Mouse (Mus musculus) midbrain, embryonic 10.5 days (tissue): ENCODE data around the gene Ksr1. TPM values are rescaled to one million over a fixed set of nuclear protein-coding genes. Genes with fewer than 3 reads are reported as not detected.
"Not testable (repeated sequence)": the region's sequence is repeated elsewhere in the genome, so short reads cannot be mapped to it uniquely, and the experiment has no call there.

ENCODE experiments used
- DNase-seq: peaks from one replicate; pipeline ENCODE4 v3.0.0-alpha.2; 2017; ENCODE audit warnings: low spot score
- H3K27ac ChIP-seq: fragments of 300-500 bp; sonication (generic); replicated peaks from 2 replicates; pipeline ENCODE4 v1.5.1; 2016; ENCODE audit warnings: mild to moderate bottlenecking
- H3K27me3 ChIP-seq: fragments of 300-500 bp; sonication (generic); 2 replicates; pipeline ENCODE4 v1.6.1; 2016; ENCODE audit warnings: low read depth, mild to moderate bottlenecking; ENCODE audit not compliant: poor library complexity, severe bottlenecking
- H3K36me3 ChIP-seq: fragments of 300-500 bp; sonication (generic); 2 replicates; pipeline ENCODE4 v1.6.1; 2016; ENCODE audit warnings: mild to moderate bottlenecking, moderate library complexity
- H3K4me1 ChIP-seq: fragments of 300-500 bp; sonication (generic); 2 replicates; pipeline ENCODE4 v1.6.1; 2016
- H3K4me3 ChIP-seq: fragments of 300-500 bp; sonication (generic); 2 replicates; pipeline ENCODE4 v1.5.1; 2016; ENCODE audit warnings: mild to moderate bottlenecking, moderate library complexity
- H3K9me3 ChIP-seq: fragments of 300-500 bp; sonication (generic); replicated peaks from 2 replicates; pipeline ENCODE4 v1.6.1; 2016; ENCODE audit warnings: mild to moderate bottlenecking
- WGBS: fragments of 180-500 bp; shearing (Covaris S2); methylation state at CpG from one replicate; pipeline ENCODE4 v1.1.7; 2016; 5-methylcytosine and 5-hydroxymethylcytosine counted together
- polyA plus RNA-seq: library from polyadenylated mRNA; unstranded; fragments of >200 nt; fragmentation: Nextera tagmentation; extraction: Ambion mirVana; gene quantifications from 2 replicates; pipeline ENCODE4 v1.2.1, GENCODE M21; 2016

Ksr1 gene
- polyA plus RNA-seq, 1 experiment from 2014 or later: 1.7 TPM

DNA sequence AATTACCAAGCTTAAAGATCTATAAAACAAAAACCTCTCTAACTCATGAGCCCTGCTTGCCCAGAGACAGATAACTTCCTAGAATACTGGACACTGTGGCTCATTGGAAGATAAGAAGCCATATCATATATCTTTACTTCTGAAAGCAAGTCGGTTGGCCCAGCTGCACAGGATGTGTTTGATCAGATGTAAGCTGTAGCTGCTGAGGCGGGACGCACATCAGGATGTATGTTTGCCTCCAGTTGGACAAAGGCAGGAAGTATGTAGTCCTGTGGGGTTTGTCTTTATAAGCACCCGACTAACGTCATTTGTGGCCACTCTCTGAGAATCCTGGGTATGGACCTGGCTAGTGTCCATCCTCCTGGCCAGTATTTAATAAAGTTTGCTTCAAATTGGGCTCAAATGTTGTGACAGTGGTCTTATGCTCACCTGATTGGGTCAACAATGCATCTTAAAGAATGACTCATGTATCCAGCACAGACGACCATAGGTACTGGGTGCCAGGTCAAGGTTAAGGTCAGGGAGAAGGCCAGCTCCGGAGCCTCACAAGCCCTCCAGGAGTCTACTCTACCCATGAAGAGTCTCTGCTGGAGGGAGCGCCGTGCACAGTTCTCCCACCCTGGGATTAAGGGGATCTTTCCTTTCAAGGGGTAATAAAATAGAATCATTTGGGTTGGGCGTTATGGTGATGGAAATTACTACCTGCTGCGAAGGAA lies 143.0 kb downstream of the Ksr1 start:
- no peaks in the 10 kb centered on the region for H3K27me3 ChIP-seq
- no peak overlapping the region for H3K27ac ChIP-seq
- no peak for DNase-seq
- no peaks in the 10 kb centered on the region for H3K9me3 ChIP-seq
- H3K4me1 ChIP-seq: peaks cover 9% of the 10 kb centered on the region
- no peaks in the 10 kb centered on the region for H3K36me3 ChIP-seq
- WGBS: 87% methylated on average over 11 of the region's 11 CpGs
- no peak overlapping the region for H3K4me3 ChIP-seq

DNA sequence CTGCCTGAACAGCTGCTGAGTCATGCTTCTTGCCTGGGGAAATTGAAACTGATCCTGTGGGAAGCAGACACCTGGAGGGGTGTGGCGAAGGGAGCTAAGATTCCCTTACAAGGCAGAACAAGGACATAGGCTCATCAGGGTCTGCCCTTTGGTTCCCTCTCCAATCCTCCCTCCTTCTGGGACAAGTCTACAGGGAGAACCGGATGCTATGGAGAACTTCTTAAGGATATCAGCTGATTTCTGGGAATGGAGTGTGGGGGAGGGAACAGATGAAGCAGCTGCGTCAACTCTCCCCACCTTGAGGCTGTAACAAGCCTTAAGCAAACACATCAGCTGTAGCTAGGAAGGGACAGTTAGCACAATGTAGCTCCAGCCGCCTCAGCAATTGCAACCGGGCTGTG lies 143.7 kb downstream of the Ksr1 start:
- no peak overlapping the region for H3K4me3 ChIP-seq
- H3K27ac ChIP-seq: peak overlapping the region; percentile 55
- 77% methylated on average over 5 of the region's 5 CpGs for WGBS
- no peaks in the 10 kb centered on the region for H3K27me3 ChIP-seq
- H3K36me3 ChIP-seq: no peaks in the 10 kb centered on the region
- no peak for DNase-seq
- H3K9me3 ChIP-seq: peaks cover 2% of the 10 kb centered on the region; the same call in 1 of the 2 replicates
- peaks cover 9% of the 10 kb centered on the region for H3K4me1 ChIP-seq

DNA sequence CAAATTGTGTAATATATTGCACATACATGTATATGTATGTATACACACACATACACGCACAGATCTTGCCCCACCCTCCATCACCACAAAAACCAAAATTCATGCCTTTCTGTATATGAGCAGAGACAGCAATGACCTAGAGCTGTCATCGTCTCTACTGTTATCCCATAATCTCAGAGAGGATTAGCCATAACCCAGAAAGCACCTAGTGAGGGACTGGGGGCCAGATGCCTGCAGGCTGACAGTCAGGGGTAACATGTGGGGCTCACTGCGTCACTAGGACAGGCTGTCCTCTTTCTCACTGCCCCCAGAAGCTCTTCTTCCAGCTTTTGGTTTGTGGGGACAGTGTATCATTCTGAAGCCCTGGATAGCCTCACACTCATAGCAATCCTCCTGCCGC lies 144.3 kb downstream of the Ksr1 start:
- no peak overlapping the region for H3K4me3 ChIP-seq
- WGBS: 89% methylated on average over 4 of the region's 4 CpGs
- peaks cover 8% of the 10 kb centered on the region; the same call in 1 of the 2 replicates for H3K9me3 ChIP-seq
- H3K27me3 ChIP-seq: no peaks in the 10 kb centered on the region
- DNase-seq: no peak
- H3K36me3 ChIP-seq: no peaks in the 10 kb centered on the region
- peaks cover 9% of the 10 kb centered on the region for H3K4me1 ChIP-seq
- H3K27ac ChIP-seq: no peak overlapping the region

DNA sequence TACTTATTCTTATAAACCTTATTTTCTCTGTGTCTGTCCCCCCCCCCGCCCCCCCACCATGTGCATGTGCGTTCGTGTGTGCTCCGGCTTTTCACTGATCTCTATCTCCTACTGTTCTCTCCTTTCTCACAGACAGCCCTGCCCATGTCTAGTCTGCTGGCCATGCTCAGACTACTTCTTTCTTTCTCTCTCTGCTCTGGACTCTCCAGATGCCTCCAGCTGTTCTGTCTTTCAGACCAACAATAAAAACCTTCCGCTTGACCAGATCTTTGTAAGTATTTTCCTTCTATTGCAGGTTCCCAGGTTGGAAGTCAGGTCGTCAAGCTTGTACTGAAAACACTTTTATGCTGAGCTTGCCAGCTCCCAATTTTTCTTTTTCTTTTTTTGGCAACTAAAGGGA lies 147.1 kb downstream of the Ksr1 start:
- peaks cover 9% of the 10 kb centered on the region for H3K4me1 ChIP-seq
- 53% methylated on average over 6 of the region's 6 CpGs for WGBS

DNA sequence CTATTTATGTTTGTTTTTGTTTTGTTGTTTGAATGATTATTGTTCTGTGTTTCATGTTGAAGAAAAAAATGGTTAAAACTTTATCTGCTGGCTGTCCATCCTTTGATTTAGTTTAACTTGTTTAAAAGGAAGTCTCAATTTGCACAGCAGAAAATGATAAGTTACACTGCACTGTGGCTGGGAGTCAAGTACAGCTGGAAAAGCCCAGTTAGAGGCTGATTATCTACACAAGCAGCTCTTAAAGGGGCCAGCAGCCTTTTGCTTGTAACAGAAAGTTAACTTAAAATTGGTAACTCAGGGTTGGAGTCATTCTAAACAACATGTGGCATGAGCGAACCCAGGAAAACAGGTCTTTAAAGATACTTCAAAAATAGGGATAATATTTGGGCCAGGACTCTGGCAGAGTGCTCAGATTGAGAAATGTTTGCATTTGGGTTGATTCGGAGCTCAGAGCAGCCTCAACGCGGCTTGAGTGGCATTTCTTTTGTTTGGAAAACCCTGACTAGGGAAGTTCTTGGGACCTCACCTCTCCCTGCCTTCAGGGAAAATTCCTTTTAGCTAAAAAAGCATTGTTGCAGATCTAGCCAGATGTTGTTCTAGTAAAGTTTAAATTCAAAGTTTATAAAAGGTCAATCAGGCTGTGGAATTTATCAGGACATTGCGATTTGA lies 155.2 kb downstream of the Ksr1 start:
- not testable (repeated sequence) for H3K27me3 ChIP-seq, H3K36me3 ChIP-seq, DNase-seq, H3K4me3 ChIP-seq, H3K27ac ChIP-seq, H3K4me1 ChIP-seq
- H3K9me3 ChIP-seq: peaks cover 29% of the 10 kb centered on the region
- WGBS: 80% methylated on average over 5 of the region's 5 CpGs

More for the DNA sequence above, 147.1 kb downstream of the Ksr1 start:
- Histone ChIP-seq H3K27ac (no peak overlapping the region), H3K27me3 (no peaks in the 10 kb centered on the region), H3K9me3 (peaks cover 17% of the 10 kb centered on the region), H3K4me3 (no peak overlapping the region), H3K36me3 (no peaks in the 10 kb centered on the region)
- no peak for DNase-seq

DNA sequence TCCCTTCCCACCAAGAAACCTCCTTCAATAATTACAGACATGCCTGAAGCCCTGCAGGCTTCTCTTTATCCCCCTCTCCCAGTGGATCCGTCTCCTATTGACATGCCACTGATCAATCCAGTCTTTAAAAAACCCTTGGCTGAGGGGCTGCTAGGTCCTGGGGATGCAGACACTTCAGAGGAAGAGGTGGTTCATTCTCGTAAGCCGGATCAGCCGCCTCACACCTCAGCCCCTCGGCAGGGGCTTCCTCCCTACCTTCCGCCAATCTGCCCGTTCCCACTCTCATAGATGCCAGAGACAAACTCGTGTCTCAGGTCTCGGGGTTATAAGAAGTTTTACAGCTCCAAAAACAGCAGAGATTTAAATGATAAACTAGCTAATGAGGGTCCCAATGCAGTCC lies 156.1 kb downstream of the Ksr1 start:
- 91% methylated on average over 9 of the region's 9 CpGs for WGBS
- no peaks in the 10 kb centered on the region for H3K36me3 ChIP-seq
- H3K27me3 ChIP-seq: no peaks in the 10 kb centered on the region
- no peaks in the 10 kb centered on the region for H3K4me1 ChIP-seq
- DNase-seq: no peak
- H3K27ac ChIP-seq: no peak overlapping the region
- no peak overlapping the region for H3K4me3 ChIP-seq
- H3K9me3 ChIP-seq: peaks cover 22% of the 10 kb centered on the region

DNA sequence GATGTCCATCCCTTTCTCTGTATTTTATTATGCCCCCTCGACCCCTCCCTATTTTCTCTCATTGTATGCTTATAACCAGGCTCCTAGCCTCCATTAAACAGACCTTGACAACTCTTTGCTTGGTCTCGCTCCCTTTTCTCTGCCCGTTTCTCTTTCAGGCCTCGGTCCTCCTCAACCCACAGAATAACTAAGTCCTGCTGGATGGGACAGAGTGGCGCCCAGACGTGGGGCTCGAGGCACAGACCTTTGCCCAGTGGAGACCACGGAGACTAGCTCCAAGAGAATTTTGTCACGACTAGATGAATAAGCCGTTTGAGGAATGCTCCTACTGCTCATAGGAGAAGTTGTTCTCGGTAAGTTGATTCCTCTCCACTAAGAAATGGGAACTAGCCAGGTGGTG lies 157.0 kb downstream of the Ksr1 start:
- peaks cover 22% of the 10 kb centered on the region for H3K9me3 ChIP-seq
- not testable (repeated sequence) for H3K4me1 ChIP-seq, H3K36me3 ChIP-seq, H3K27me3 ChIP-seq, DNase-seq, H3K27ac ChIP-seq, H3K4me3 ChIP-seq
- WGBS: 93% methylated on average over 11 of the region's 11 CpGs

DNA sequence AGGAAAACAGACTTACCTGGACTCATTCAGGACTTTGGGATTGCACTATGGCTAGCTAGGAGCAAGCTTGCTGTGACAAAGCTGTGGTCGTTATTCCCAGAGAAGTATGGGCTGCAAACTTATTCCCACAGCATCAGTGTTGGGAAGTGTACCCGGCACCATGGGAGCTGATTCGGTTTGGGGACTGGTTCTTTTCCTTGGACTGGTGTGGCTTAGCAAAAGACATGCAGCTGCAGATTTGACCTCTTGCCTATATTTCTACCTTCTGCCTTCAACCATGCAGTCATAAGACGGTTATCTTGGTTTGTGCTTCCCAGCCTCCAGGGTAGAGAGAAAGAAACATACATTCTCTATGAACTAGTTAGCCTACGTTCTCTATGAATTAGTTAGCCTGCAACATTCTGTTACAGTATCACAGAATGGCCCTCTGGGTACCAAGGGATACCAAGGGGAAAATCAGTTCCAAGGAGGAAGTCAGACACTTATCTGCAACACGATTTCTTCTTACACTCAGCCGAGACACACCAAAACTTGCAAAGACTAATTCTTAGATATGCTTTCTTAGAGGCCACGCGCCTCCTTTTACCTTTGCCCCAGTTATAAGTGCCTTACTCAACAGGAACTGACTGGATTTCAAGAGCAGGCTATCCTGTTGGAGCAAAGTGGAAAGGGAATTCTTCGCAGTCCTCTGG lies 159.8 kb downstream of the Ksr1 start:
- DNase-seq: no peak
- Histone ChIP-seq H3K27me3 (no peaks in the 10 kb centered on the region), H3K4me3 (no peak overlapping the region), H3K4me1 (no peaks in the 10 kb centered on the region), H3K36me3 (no peaks in the 10 kb centered on the region), H3K9me3 (peaks cover 14% of the 10 kb centered on the region), H3K27ac (no peak overlapping the region)
- WGBS: 94% methylated on average over 10 of the region's 10 CpGs

DNA sequence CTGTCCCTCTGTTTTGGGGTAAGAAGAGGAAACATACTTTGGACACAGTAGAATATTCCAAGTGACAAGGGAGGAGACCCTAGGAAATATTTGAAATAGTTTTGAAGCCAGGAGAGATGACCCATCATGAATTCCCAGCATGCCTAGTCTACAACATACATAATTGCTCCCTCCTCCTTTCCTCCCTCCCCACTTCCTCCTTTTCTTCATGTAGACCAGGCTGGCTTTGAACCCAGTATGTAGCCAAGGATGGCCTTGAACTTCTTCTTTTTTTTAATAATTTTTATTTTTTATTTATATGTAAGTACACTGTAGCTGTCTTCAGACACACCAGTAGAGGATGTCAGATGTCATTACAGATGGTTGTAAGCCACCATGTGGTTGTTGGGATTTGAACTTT lies 160.7 kb downstream of the Ksr1 start:
- H3K4me3 ChIP-seq: no peak overlapping the region
- no peak overlapping the region for H3K27ac ChIP-seq
- no peak for DNase-seq
- no peaks in the 10 kb centered on the region for H3K27me3 ChIP-seq
- H3K4me1 ChIP-seq: no peaks in the 10 kb centered on the region
- H3K9me3 ChIP-seq: peaks cover 10% of the 10 kb centered on the region
- H3K36me3 ChIP-seq: no peaks in the 10 kb centered on the region

DNA sequence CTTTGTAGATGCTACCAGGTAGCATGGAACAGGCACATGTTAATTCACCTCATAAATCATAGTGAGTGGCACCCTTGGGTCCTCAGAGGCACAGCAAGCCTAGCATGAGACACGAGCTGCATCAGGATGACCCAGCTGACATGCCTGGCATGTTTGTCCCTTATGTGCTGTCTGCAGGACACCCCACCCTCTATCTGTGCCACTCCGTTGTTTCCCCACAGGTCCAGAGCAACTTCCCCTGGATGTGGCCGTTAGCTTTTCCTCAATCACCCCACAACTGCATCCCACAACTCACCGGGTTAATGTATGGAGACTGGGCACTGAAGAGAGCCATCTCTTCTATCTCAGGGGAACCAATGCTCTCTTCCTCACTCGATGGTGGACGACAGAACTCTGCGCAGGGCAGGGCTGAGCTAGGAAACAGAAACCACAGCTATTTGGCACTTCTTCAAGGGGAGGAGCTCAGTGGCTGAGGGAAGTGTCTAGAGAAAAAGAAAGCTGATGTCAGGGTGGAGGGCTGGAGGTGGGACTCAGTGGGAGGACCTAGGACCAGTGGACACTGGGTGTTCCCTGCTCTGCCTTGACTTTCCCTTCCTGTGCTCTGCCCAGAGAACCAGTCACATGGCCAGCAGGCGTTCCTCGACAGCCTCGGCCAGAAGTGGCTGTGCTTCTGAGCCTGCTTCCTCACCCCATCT lies 161.6 kb downstream of the Ksr1 start, which contains the start of gene Lgals9:
Gene Lgals9, minus strand, starts transcription at position 464 of the 695 bp plus-strand sequence.
- Histone ChIP-seq H3K27ac (no peak within 1 kb of the TSS), H3K4me1 (no peaks in the 10 kb centered on the region), H3K36me3 (no peaks in the 10 kb centered on the region), H3K9me3 (0 out of 2 replicates have a peak, but pooled peaks cover 4% of the 10 kb centered on the region), H3K4me3 (no peak within 1 kb of the TSS), H3K27me3 (no peaks in the 10 kb centered on the region)
- WGBS: 85% methylated on average over 10 of the region's 10 CpGs
- no peak for DNase-seq

DNA sequence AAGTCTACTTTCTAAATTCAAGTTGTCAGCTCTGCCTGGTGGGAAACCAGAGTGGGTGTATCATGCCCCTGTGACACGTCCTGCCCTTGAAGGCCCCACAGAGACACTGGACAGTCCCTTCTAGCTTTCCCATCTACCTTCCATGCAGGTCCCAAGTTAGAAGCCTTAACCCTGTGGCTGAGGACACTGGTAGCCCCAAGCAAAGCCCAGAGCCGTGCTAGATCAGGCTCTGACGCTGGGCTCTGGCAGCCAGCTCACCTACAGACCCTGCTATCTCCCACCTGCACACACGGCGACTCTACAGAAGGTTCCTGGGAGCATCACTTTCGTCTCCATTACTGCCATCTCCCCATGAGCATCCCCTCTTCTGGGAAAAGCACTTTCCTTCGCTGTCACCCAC lies 162.7 kb downstream of the Ksr1 start:
- Histone ChIP-seq H3K27ac (no peak overlapping the region), H3K9me3 (no peaks in the 10 kb centered on the region), H3K27me3 (no peaks in the 10 kb centered on the region), H3K4me3 (no peak overlapping the region), H3K36me3 (no peaks in the 10 kb centered on the region), H3K4me1 (no peaks in the 10 kb centered on the region)
- DNase-seq: no peak
- WGBS: 84% methylated on average over 7 of the region's 7 CpGs

DNA sequence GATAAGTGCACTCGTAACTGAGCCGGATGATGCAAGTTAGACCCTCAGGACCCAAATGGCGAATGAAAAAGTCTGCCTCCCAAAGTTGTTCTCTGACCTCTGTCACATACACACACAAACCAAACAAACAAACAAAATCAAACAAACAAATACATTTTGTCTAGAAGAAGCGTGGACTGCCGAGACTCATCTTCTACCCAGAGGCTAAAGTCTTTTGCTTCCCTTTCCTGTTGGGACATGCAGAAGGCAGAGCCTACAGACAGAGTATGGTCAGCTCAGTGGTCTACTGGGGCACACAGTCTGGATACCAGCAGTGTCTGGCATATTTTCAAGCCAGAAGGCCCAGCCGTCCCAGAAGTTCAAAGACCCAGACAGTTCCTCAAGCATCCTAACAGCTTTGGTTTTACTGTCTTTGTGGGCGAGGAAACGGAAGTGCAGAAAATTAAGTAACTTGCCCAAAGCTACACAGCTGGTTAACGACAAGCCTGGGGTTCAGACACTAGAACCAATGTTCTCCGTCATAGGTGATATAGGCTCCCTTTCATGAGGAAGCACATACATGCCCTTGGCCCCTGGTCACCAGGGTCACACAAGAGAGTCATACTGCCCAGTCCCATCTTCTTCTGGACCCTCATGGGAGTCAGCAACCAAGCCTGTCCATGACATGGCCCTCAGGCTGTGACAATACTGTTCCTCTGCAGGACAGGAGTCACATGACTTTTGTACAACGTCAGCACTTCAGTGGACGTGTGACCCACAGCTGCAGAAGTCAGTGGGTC lies 163.5 kb downstream of the Ksr1 start:
- DNase-seq: no peak
- no peak overlapping the region for H3K27ac ChIP-seq
- H3K4me3 ChIP-seq: no peak overlapping the region
- WGBS: 89% methylated on average over 12 of the region's 12 CpGs
- H3K36me3 ChIP-seq: no peaks in the 10 kb centered on the region
- H3K9me3 ChIP-seq: no peaks in the 10 kb centered on the region
- H3K27me3 ChIP-seq: no peaks in the 10 kb centered on the region
- no peaks in the 10 kb centered on the region for H3K4me1 ChIP-seq
